Mouse (Mus musculus) CH12.LX (cell line): ENCODE measurements around the gene Rdh16f2. TPM values are rescaled to one million over a fixed set of nuclear protein-coding genes. Genes with fewer than 3 reads are reported as not detected.
"Not testable (repeated sequence)": the region's sequence is repeated elsewhere in the genome, so short reads cannot be mapped to it uniquely, and the experiment has no call there.

Experiments used
- DNase-seq: peaks from one replicate; pipeline ENCODE4 v3.0.0-alpha.2; 2013; ENCODE audit errors: extremely low read depth
- H3K27ac ChIP-seq: 2 replicates; pipeline ENCODE4 v1.5.1; 2012; ENCODE audit warnings: low read depth, mild to moderate bottlenecking, control low read depth, moderate library complexity; ENCODE audit not compliant: insufficient read depth
- H3K27me3 ChIP-seq: replicated peaks from 2 replicates; pipeline ENCODE3; 2012; ENCODE audit warnings: inconsistent platforms
- H3K36me3 ChIP-seq, 2 experiments: replicated peaks in 1 of 2; 2 replicates each; pipeline versions ENCODE3 to v1.6.1; 2012; ENCODE audit warnings: inconsistent platforms in 1 of 2, low read length in 1 of 2, mild to moderate bottlenecking in 1 of 2, mixed read lengths in 1 of 2, moderate library complexity in 1 of 2; ENCODE audit not compliant: control insufficient read depth in 1 of 2, insufficient read depth in 1 of 2
- H3K4me1 ChIP-seq, 2 experiments: 2 replicates each; pipeline ENCODE4 v1.6.1; 2012; ENCODE audit warnings: inconsistent platforms in 1 of 2, moderate library complexity in 1 of 2; ENCODE audit not compliant: insufficient read depth in 2 of 2, control insufficient read depth in 1 of 2
- H3K4me2 ChIP-seq: 2 replicates; pipeline ENCODE4 v1.6.1; 2012; ENCODE audit warnings: low read depth, mild to moderate bottlenecking, control low read depth; ENCODE audit not compliant: poor library complexity, insufficient read depth, severe bottlenecking
- H3K4me3 ChIP-seq, 3 experiments: fragments of 150-350 bp in 1 of 3; sonication (generic) in 1 of 3; replicated peaks in 1 of 3; 2 replicates each; pipeline versions ENCODE3 to v1.5.1; 2011 to 2012; ENCODE audit warnings: low read depth in 2 of 3, low read length in 2 of 3, mild to moderate bottlenecking in 2 of 3, moderate library complexity in 2 of 3, control low read depth in 1 of 3, improper control_type of control experiment in 1 of 3, inconsistent platforms in 1 of 3, mixed read lengths in 1 of 3; ENCODE audit not compliant: poor library complexity in 1 of 3
- H3K79me2 ChIP-seq: replicated peaks from 2 replicates; pipeline ENCODE4 v1.6.1; 2012; ENCODE audit warnings: mild to moderate bottlenecking, moderate library complexity; ENCODE audit not compliant: control insufficient read depth, poor library complexity, insufficient read depth, severe bottlenecking; ENCODE audit errors: extremely low read depth
- H3K9ac ChIP-seq: 2 replicates; pipeline ENCODE4 v1.6.1; 2012; ENCODE audit warnings: low read depth, mild to moderate bottlenecking, control low read depth, moderate library complexity; ENCODE audit not compliant: insufficient read depth
- H3K9me3 ChIP-seq: replicated peaks from 2 replicates; pipeline ENCODE3; 2012; ENCODE audit warnings: low read length, inconsistent platforms, mixed read lengths
- BHLHE40 ChIP-seq: IDR thresholded peaks from 2 replicates; pipeline ENCODE4 v1.6.1; 2011; ENCODE audit warnings: mild to moderate bottlenecking, low read depth, low read length, improper control_type of control experiment
- CHD2 ChIP-seq: IDR thresholded peaks from 2 replicates; pipeline ENCODE4 v1.6.1; 2011; ENCODE audit warnings: low read length, improper control_type of control experiment
- IRF4 ChIP-seq: IDR thresholded peaks from 2 replicates; pipeline ENCODE4 v1.6.1; 2014; ENCODE audit warnings: low read depth, mild to moderate bottlenecking, inconsistent platforms, low read length, improper control_type of control experiment
- JUND ChIP-seq: conservative IDR thresholded peaks from 2 replicates; pipeline ENCODE4 v1.6.1; 2011; ENCODE audit warnings: low read depth, low read length, improper control_type of control experiment
- MAFK ChIP-seq: IDR thresholded peaks from 2 replicates; pipeline ENCODE4 v1.6.1; 2011; ENCODE audit warnings: low read length, improper control_type of control experiment; ENCODE audit not compliant: insufficient replicate concordance
- MAX ChIP-seq: IDR thresholded peaks from 2 replicates; pipeline ENCODE4 v1.6.1; 2011; ENCODE audit warnings: low read length, improper control_type of control experiment
- MAZ ChIP-seq: IDR thresholded peaks from 2 replicates; pipeline ENCODE4 v1.6.1; 2012; ENCODE audit warnings: low read depth, mild to moderate bottlenecking, inconsistent platforms, low read length, improper control_type of control experiment, moderate library complexity
- MYC ChIP-seq: IDR thresholded peaks from 2 replicates; pipeline ENCODE4 v1.6.1; 2011; ENCODE audit warnings: low read depth, mild to moderate bottlenecking, improper control_type of control experiment, low read length
- NRF1 ChIP-seq: IDR thresholded peaks from 2 replicates; pipeline ENCODE4 v1.6.1; 2014; ENCODE audit warnings: low read depth, mild to moderate bottlenecking, inconsistent platforms, low read length, improper control_type of control experiment, moderate library complexity
- PAX5 ChIP-seq: IDR thresholded peaks from 2 replicates; pipeline ENCODE4 v1.6.1; 2012; ENCODE audit warnings: low read length, inconsistent platforms, mixed read lengths
- POLR2AphosphoS2 ChIP-seq: IDR thresholded peaks from 2 replicates; pipeline ENCODE4 v1.6.1; 2011; ENCODE audit warnings: low read depth, low read length, improper control_type of control experiment
- SMC3 ChIP-seq: IDR thresholded peaks from 2 replicates; pipeline ENCODE4 v1.6.1; 2011; ENCODE audit warnings: low read depth, low read length, improper control_type of control experiment
- TBP ChIP-seq: conservative IDR thresholded peaks from 2 replicates; pipeline ENCODE4 v1.6.1; 2011; ENCODE audit warnings: low read depth, low read length, improper control_type of control experiment
- UBTF ChIP-seq: IDR thresholded peaks from 2 replicates; pipeline ENCODE4 v1.6.1; 2012; ENCODE audit warnings: low read depth, mild to moderate bottlenecking, inconsistent platforms, low read length, improper control_type of control experiment, moderate library complexity
- ZC3H11A ChIP-seq: IDR thresholded peaks from 2 replicates; pipeline ENCODE4 v1.6.1; 2012; ENCODE audit warnings: low read depth, mild to moderate bottlenecking, inconsistent platforms, low read length, improper control_type of control experiment
- ZKSCAN1 ChIP-seq: IDR thresholded peaks from 2 replicates; pipeline ENCODE4 v1.6.1; 2012; ENCODE audit warnings: low read depth, inconsistent platforms, low read length, improper control_type of control experiment, borderline replicate concordance
- ZMIZ1 ChIP-seq: IDR thresholded peaks from 2 replicates; pipeline ENCODE4 v1.6.1; 2012; ENCODE audit warnings: low read depth, mild to moderate bottlenecking, inconsistent platforms, low read length, improper control_type of control experiment
- dilution Hi-C: fragments of 300-500 bp; cut with MboI; formaldehyde crosslinking; loops from 2 replicates; pipeline ENCODE4 v1.14.3; 2020; ENCODE audit warnings: low sequenced_read_pairs; ENCODE audit not compliant: extremely low pct_unique_long_range_greater_than_20kb, extremely low pct_ligation_motif_present
- in situ Hi-C: fragments of 300-500 bp; cut with MboI; formaldehyde crosslinking; loops from 3 replicates; pipeline ENCODE4 v1.14.3; 2019; ENCODE audit warnings: low sequenced_read_pairs, low pct_ligation_motif_present, low pct_unique_long_range_greater_than_20kb, mixed read lengths
- polyA plus RNA-seq: library from polyadenylated mRNA; unstranded; fragments of >175 nt; gene quantifications from 2 replicates; pipeline ENCODE4 v1.2.1, GENCODE M21; 2012; ENCODE audit warnings: low read depth; ENCODE audit not compliant: insufficient read length
- total RNA-seq, 2 experiments: library from RNA; depleted of rRNA; stranded (reverse); fragments of 300-350 nt in 1 of 2; fragments of >200 nt in 1 of 2; gene quantifications; 2 replicates each; pipeline ENCODE4 v1.2.3; 2012 to 2014

Gene Rdh16f2
- total and polyA plus RNA-seq, 3 experiments: not detected

- no peak overlapping the region for H3K27ac ChIP-seq
- no peaks in the 10 kb centered on the region for H3K4me1 ChIP-seq
- no peak overlapping the region for H3K4me3 ChIP-seq
- no peak for DNase-seq
- no peaks in the 10 kb centered on the region for H3K36me3 ChIP-seq
- H3K27me3 ChIP-seq: peaks cover 3% of the 10 kb centered on the region
- dilution Hi-C loops (no loop called here), in situ Hi-C loops (no loop called here)
- no peak overlapping the region for H3K9ac ChIP-seq
- no peak overlapping the region for H3K4me2 ChIP-seq
- no peaks in the 10 kb centered on the region for H3K79me2 ChIP-seq
- no peaks in the 10 kb centered on the region for H3K9me3 ChIP-seq
- TF ChIP-seq UBTF: no peak
- no peak for TF ChIP-seq SMC3
Observed at GRCm38 (mm10) chr10:127907386-127907951, 41.2 kb downstream of the Rdh16f2 start.

- Histone ChIP-seq H3K27ac (no peak overlapping the region), H3K9me3 (no peaks in the 10 kb centered on the region), H3K4me3 (no peak overlapping the region), H3K4me1 (no peaks in the 10 kb centered on the region), H3K4me2 (no peak overlapping the region), H3K27me3 (peaks cover 4% of the 10 kb centered on the region), H3K9ac (no peak overlapping the region), H3K36me3 (no peaks in the 10 kb centered on the region), H3K79me2 (no peaks in the 10 kb centered on the region)
- dilution Hi-C loops (no loop called here), in situ Hi-C loops (no loop called here)
- no peak for DNase-seq
- TF ChIP-seq MAFK (peak; percentile 93), IRF4 (no peak)
Observed at GRCm38 (mm10) chr10:127915578-127915977, 49.3 kb downstream of the Rdh16f2 start.

GRCm38 (mm10) chr10:127917183-127917582 is 50.9 kb downstream of the Rdh16f2 start:
- H3K27ac ChIP-seq, H3K79me2 ChIP-seq, H3K4me1 ChIP-seq, H3K9me3 ChIP-seq, H3K9ac ChIP-seq, DNase-seq, H3K36me3 ChIP-seq, H3K4me2 ChIP-seq, in situ Hi-C loops, dilution Hi-C loops, H3K27me3 ChIP-seq, H3K4me3 ChIP-seq: not testable (repeated sequence)

GRCm38 (mm10) chr10:127917651-127918050 is 51.4 kb downstream of the Rdh16f2 start:
- Histone ChIP-seq H3K27me3 (no peaks in the 10 kb centered on the region), H3K27ac (no peak overlapping the region), H3K36me3 (no peaks in the 10 kb centered on the region), H3K79me2 (no peaks in the 10 kb centered on the region), H3K4me3 (no peak overlapping the region), H3K9me3 (no peaks in the 10 kb centered on the region), H3K4me1 (peaks cover 6 to 7% of the 10 kb centered on the region in 2 experiments; a peak in 3 of 4 replicates), H3K9ac (no peak overlapping the region), H3K4me2 (no peak overlapping the region)
- dilution Hi-C loops (no loop called here), in situ Hi-C loops (no loop called here)
- no peak for TF ChIP-seq BHLHE40
- no peak for TF ChIP-seq ZMIZ1
- no peak for TF ChIP-seq MAX
- TF ChIP-seq PAX5: no peak
- TF ChIP-seq ZKSCAN1: no peak
- TF ChIP-seq TBP: no peak
- no peak for TF ChIP-seq ZC3H11A
- no peak for TF ChIP-seq JUND
- no peak for TF ChIP-seq MYC
- TF ChIP-seq CHD2: no peak
- TF ChIP-seq POLR2AphosphoS2: no peak
- TF ChIP-seq NRF1: no peak
- no peak for TF ChIP-seq MAZ
- DNase-seq: no peak
